Mouse (Mus musculus): Measurements from ENCODE around the gene Bud23.

DNA sequence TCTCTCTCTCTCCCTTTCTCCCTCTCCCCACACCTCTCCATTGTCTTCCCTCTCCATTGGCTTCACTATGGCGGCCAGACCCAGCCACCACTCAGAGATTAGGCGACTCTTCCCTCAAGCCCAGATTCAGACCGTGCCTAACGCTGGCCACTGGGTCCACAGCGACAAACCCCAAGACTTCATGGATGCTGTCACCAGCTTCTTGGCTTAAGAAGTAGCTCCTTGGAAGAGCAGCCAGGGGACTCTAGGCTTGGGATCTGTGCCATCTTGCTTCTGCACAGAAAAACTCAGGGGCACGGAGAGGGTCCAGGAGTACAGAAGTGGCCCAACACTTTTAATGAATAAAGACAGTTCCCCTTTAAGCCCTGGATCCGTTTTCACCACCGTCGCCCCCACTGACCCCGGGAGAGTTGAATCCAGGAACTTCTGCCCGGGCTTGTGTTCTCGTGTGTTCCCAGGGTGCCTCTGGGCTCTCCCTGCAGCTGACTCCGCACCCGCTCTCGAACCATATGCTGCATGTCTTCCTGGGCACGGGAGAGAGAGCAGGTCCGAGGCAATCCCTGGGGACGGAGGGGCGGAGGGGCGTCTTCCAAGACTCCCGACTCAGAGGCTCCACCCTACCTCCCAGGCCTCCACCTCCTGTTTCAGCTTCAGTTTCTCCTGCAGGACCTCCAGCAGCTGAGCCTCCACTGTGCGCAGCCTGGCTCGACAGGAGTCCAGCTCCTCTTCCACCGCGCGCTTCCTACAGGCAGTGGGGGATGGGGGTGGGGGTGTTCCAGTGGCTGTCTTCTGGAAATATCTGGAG, 52.7 kb downstream of the Bud23 start:
- TF ChIP-seq CTCF (IDR thresholded peaks at IDR 0.05; ENCODE audit: control insufficient read depth, insufficient read depth, insufficient read length) (no peak), MAX (IDR thresholded peaks at IDR 0.05) (no peak), USF1 (IDR thresholded peaks at IDR 0.05; ENCODE audit: low read depth) (no peak)

Data from C2C12 (cell line).